Mouse (Mus musculus) bone marrow, adult 2 months (tissue): Measurements from ENCODE around the gene Shkbp1.

Experiments
- CTCF ChIP-seq: fragments of 200-500 bp; IDR thresholded peaks from 2 replicates; pipeline ENCODE4 v1.5.1; 2011; ENCODE audit warnings: low read length, control low read depth; ENCODE audit not compliant: control insufficient read depth, insufficient read depth
- POLR2A ChIP-seq: fragments of 200-500 bp; IDR thresholded peaks from 2 replicates; pipeline ENCODE4 v1.6.1; 2011; ENCODE audit warnings: low read depth, mild to moderate bottlenecking, control low read depth, low read length, borderline replicate concordance; ENCODE audit not compliant: control insufficient read depth

GRCm38 (mm10) chr7:27366082-27366844, 10.4 kb upstream of the Shkbp1 start:
- TF ChIP-seq CTCF, result no peak
- no peak for TF ChIP-seq POLR2A
